Mouse (Mus musculus) lung, adult 2 months (tissue): ENCODE measurements around the gene Hes1. TPM values are rescaled to one million over a fixed set of nuclear protein-coding genes. Genes with fewer than 3 reads are reported as not detected.
"Not testable (repeated sequence)": the region's sequence is repeated elsewhere in the genome, so short reads cannot be mapped to it uniquely, and the experiment has no call there.

Source experiments
- DNase-seq: peaks from one replicate; pipeline ENCODE4 v3.0.0; 2022
- H3K4me1 ChIP-seq: fragments of 200-500 bp; 2 replicates; pipeline ENCODE4 v1.6.1; 2011; ENCODE audit warnings: low read length; ENCODE audit not compliant: control insufficient read depth, insufficient read depth
- H3K4me3 ChIP-seq: fragments of 200-500 bp; replicated peaks from 2 replicates; pipeline ENCODE3; 2011; ENCODE audit warnings: low read depth, mild to moderate bottlenecking, control low read depth, low read length; ENCODE audit errors: extremely low read depth
- CTCF ChIP-seq: fragments of 200-500 bp; IDR thresholded peaks from 2 replicates; pipeline ENCODE4 v1.5.1; 2011; ENCODE audit warnings: mild to moderate bottlenecking, low read length, control low read depth; ENCODE audit not compliant: insufficient read depth
- POLR2A ChIP-seq: fragments of 200-500 bp; IDR thresholded peaks from 2 replicates; pipeline ENCODE4 v1.6.1; 2011; ENCODE audit warnings: low read depth, mild to moderate bottlenecking, control low read depth, low read length, borderline replicate concordance; ENCODE audit errors: extremely low read depth
- WGBS: fragments of 180-500 bp; shearing (Covaris S2); methylation state at CpG from one replicate; pipeline ENCODE4 v1.1.7; 2018; 5-methylcytosine and 5-hydroxymethylcytosine counted together
- polyA plus RNA-seq: library from polyadenylated mRNA; depleted of rRNA; stranded (reverse); fragments of >200 nt; gene quantifications from 2 replicates; pipeline ENCODE4 v1.2.3, GENCODE M21; 2012

Hes1 gene
- polyA plus RNA-seq, 1 experiment: 167 TPM

DNA sequence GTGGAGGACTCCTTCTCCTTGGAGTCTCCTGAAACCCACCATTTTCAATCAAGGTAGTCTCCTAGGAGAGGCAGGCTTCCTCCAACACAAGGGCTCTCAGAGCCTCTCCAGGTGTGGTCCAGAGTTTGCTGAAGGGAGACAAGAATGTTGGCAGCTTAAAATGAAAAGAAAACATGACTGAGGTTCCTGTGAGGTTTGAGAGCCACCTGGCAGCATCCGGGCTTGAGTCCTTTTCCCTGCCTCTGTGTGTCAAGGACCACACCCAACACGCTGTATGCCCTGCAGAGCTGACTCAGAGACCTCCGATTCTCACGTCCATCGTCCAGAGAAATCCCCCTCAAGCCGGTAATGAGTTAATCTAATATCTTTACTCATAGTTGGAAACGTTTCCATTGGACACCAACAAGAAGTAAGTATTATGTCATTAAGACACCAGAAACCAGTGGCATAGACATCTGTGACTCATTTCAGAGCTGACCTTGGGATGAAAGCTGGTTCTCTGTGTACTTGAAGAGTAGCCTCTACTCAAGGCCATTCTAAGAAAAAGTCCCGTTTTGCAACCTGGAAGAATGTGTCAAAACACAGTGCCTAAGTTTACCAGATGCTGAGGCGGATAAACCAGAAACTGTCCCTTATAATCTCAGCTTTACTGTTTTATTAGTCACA lies 26.1 kb downstream of the Hes1 start:
- peak; percentile 25 for DNase-seq
- H3K4me3 ChIP-seq: no peak overlapping the region
- TF ChIP-seq CTCF: no peak
- TF ChIP-seq POLR2A: no peak
- WGBS: 69% methylated on average over 9 of the region's 9 CpGs
- H3K4me1 ChIP-seq: no peaks in the 10 kb centered on the region

DNA sequence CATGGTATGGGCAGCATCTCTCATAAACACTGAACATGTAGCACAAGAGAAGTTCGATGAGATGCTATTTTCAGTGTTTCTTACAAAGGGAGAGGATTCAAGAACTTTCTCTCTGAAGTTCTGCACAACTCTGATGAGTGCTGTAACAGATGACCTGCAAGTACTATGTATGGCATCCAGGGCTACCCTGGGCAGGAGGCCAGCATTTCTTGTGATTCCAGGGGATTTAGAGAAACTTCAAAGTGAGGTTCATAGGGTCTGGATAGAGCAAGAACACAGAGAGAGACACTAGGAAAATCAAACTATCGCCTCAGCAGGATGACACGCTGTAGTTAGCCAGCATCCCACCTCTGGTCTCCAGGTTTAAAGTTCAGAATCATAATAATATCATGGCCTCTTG lies 31.9 kb downstream of the Hes1 start:
- TF ChIP-seq CTCF (no peak), POLR2A (no peak)
- Histone ChIP-seq H3K4me1 (no peaks in the 10 kb centered on the region; the same call in 1 of the 2 replicates), H3K4me3 (no peak overlapping the region)
- no peak for DNase-seq
- WGBS: 72% methylated on average over 3 of the region's 3 CpGs

DNA sequence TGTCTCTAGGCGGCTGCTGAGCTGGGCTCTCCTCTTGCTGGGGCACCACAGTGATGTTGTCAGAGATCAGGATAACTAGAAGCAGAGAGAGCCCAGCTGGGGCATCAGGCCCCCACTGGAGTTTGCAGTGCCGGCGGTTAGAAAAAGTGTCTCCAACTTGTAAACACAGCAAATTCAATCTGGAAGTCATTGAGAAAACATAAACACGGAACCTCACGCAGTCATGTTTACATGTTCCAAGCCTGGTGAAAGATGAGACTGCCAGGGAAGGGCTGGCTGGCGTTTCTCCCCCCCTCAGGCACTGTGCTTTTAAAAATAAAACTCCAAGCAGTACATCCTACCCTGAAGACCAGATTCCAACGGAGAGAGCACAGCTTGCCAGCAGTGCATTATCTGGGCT lies 32.3 kb downstream of the Hes1 start:
- TF ChIP-seq POLR2A (no peak), CTCF (no peak)
- Histone ChIP-seq H3K4me3 (no peak overlapping the region), H3K4me1 (no peaks in the 10 kb centered on the region; the same call in 1 of the 2 replicates)
- DNase-seq: no peak
- WGBS: 23% methylated on average over 7 of the region's 7 CpGs

DNA sequence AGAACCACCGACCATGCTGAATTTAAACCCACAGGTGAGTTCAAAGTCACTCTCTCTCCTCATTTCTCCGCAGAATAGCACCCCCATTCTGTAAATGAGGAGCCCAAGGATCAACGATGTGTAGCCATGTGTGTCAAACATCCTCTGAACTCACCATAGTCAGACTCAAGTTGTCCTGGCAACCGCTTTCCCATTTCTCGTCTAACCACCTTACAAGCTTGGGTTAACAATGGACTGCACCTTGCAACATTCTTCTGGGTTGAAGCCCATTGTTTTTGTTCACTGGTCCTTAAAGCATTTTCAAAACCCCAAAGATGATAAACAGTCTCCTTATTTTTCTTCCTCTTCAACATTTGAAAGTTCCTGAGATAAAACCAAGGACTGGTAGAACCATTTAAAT lies 34.9 kb downstream of the Hes1 start:
- peaks cover 2% of the 10 kb centered on the region; the same call in 1 of the 2 replicates for H3K4me1 ChIP-seq
- 84% methylated on average over 5 of the region's 5 CpGs for WGBS
- no peak overlapping the region for H3K4me3 ChIP-seq
- no peak for DNase-seq
- no peak for TF ChIP-seq CTCF

DNA sequence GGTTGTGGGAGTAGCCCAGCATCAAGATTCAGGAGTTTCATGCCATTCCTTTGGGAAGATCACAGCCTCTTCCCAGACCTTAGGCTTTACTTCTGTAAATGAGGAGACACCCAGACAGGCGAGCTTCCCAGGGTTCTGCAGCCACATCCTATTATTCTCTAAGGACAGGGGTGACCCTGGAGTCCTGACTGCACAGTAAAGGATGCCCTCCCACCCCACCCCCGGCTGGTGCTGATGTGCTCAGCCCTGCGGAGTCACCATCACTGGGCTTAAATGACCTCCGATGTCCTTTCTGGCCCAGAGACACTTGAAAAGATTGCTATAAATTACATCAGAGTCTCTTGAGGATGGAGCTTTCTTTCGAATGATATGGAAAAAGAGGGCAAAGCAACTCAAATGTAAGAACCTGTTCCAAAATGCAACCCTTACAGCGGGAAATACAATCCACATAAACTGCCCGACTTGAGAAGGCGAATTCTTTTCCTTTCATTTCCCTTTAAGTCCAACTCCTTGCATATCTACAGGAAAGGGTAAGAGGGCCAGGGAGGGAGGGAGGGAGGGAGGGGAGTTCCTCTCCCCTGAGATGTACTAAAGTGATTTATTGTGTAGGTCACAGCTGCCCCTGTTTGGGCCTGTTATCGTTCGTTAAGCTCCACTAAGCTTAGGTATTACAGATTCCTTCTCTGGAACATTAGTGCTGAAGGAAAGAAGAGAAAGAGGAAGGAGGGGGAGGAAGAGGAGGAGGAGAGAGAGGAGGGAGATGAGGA lies 38.1 kb downstream of the Hes1 start:
- WGBS: 27% methylated on average over 10 of the region's 10 CpGs
- TF ChIP-seq CTCF (no peak), POLR2A (no peak)
- Histone ChIP-seq H3K4me3 (no peak overlapping the region), H3K4me1 (peaks cover 2% of the 10 kb centered on the region; the same call in 1 of the 2 replicates)
- DNase-seq: no peak

DNA sequence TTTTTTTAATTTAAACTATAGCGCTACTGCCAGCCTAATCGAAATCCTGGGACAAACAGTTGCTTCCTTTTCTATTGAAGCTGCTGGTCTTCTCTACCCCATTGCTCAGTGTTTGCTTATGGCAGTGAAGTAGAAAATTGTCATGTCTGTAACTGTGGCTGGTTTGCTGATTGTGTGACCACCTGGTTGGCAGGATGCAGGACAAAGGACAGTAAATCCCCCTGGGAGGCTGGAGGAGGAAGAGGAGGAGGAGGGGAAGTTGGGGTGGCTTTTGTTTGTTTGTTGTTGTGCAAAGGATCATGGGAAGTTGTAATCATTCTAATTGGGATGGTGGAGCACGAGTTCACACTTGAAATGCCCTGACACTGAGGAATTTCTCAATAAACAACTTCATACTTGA lies 38.8 kb downstream of the Hes1 start:
- no peak for DNase-seq
- 24% methylated on average over 3 of the region's 3 CpGs for WGBS
- Histone ChIP-seq H3K4me3 (no peak overlapping the region), H3K4me1 (peaks cover 2% of the 10 kb centered on the region; the same call in 1 of the 2 replicates)
- no peak for TF ChIP-seq CTCF
- no peak for TF ChIP-seq POLR2A

DNA sequence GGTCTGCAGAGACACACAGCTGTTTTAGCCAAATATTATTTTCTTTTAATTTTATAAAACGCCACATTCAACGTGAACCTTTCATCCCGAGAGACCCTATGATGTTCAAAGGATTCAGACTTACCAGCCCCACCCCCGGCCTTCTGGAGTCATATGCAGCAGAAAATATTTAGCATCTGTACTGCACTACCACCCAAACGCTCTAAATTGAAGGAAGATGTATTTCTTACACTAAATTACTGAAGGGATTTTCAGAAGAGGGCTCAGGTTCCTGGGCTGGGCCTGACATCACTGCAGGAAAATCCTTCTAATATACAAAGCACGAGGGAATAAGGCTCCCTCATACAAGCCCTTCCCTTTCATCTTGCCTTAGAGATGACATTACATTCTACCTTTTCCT lies 39.3 kb downstream of the Hes1 start:
- TF ChIP-seq CTCF: no peak
- TF ChIP-seq POLR2A: no peak
- 70% methylated on average over 6 of the region's 6 CpGs for WGBS
- no peak for DNase-seq
- Histone ChIP-seq H3K4me1 (peaks cover 2% of the 10 kb centered on the region; the same call in 1 of the 2 replicates), H3K4me3 (no peak overlapping the region)

DNA sequence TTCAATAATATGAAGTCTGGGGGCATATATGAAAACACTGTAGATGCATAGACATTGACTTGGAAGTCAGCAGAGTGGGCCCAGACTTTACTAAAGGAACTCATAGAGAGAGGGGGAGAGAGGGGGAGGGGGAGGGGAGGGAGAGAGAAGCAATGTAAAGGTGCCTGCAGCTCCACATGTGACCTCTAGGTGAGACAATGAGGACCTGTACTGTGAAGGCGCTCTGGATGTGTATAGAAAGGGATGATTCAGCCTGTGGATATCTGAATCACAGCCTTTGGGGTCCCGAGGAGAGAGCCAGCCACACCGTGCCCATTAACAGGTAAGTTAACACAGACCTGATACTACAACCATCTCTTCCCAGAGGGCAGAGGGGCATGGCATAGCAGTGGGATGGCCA lies 40.2 kb downstream of the Hes1 start:
- 92% methylated on average over 3 of the region's 3 CpGs for WGBS
- no peak overlapping the region for H3K4me3 ChIP-seq
- TF ChIP-seq POLR2A (no peak), CTCF (no peak)
- peaks cover 2% of the 10 kb centered on the region; the same call in 1 of the 2 replicates for H3K4me1 ChIP-seq
- DNase-seq: no peak

DNA sequence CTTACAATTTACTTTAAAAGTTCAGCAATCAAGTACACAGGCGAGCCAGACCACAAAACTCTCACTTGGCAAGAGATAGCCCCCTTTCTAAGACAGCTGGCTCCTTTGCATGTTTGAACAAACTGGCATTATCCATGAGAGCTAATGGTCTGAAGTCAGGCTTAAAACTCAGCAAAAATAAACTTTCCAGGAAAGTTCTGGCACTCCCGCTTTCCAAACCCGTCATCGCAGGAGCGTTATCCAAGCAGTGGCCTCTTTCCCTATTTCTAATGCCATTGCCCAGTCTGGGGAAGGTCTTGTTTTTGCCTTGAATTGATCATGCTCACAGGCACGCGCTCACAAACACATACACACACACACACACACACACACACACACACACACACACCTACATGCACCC lies 41.3 kb downstream of the Hes1 start:
- TF ChIP-seq POLR2A (no peak), CTCF (no peak)
- H3K4me3 ChIP-seq: no peak overlapping the region
- WGBS: 80% methylated on average over 7 of the region's 7 CpGs
- peaks cover 2% of the 10 kb centered on the region; the same call in 1 of the 2 replicates for H3K4me1 ChIP-seq
- DNase-seq: no peak

DNA sequence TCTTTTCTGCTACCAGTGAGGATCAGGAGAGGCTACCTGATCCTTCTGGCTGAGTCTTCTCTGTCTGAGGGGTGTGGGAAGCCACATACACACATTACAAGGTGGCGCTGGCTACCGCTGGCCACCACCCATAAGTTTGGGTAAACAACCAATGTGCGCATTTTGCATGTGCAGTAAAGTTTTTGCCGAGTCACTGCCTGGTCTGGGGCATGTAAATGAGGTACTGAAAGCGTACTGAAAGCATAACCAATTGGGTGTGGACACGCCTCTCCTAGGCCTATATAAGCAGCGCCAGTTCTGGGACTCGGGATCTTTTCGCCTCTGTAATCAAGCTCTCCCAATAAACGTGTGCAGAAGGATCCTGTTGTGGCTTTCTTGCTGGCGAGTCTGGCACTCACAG lies 44.0 kb downstream of the Hes1 start:
- H3K4me1 ChIP-seq, DNase-seq, H3K4me3 ChIP-seq: not testable (repeated sequence)
- WGBS: 89% methylated on average over 11 of the region's 11 CpGs
